Mouse (Mus musculus) MEL (cell line): Measurements from ENCODE around the gene Zic4.

ENCODE experiments used
- CTCF ChIP-seq, 3 experiments: IDR thresholded peaks in 2 of 3; conservative IDR thresholded peaks in 1 of 3; 2 replicates each; pipeline ENCODE4 v1.5.1; 2011 to 2012; ENCODE audit warnings: low read length in 3 of 3, low read depth in 2 of 3, mild to moderate bottlenecking in 2 of 3, improper control_type of control experiment in 1 of 3, inconsistent platforms in 1 of 3, mixed read lengths in 1 of 3, moderate library complexity in 1 of 3; ENCODE audit not compliant: control insufficient read depth in 1 of 3, insufficient read depth in 1 of 3, poor library complexity in 1 of 3, severe bottlenecking in 1 of 3
- EP300 ChIP-seq, 2 experiments: IDR thresholded peaks; 2 replicates each; pipeline ENCODE4 v1.6.1; 2011; ENCODE audit warnings: improper control_type of control experiment in 2 of 2, low read length in 2 of 2, low read depth in 1 of 2, mild to moderate bottlenecking in 1 of 2
- TAL1 ChIP-seq: IDR thresholded peaks from 2 replicates; pipeline ENCODE4 v1.6.1; 2012; ENCODE audit warnings: mild to moderate bottlenecking, inconsistent platforms, low read length, moderate library complexity, mixed read lengths

DNA sequence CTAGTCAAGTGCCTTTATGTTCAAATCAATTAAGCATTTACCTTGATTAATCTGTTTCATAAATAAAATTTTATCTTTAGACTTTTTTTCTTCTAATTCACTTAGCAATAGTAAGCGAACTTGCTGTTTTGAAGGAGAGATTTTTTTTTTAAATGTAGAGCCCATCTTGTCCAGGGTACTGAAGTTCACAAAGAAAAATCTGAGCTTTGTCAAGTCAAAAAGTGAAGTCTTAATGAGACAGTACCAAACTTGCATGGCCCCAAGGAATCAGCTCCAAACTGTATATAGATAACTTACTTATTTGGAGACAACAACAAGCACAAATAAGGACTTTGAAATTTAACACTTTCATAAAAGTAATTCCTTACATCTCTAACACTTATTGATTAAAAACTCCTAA, 13.5 kb upstream of the Zic4 start:
- no peak for TF ChIP-seq CTCF (IDR thresholded peaks at IDR 0.05 in 2 of 3, conservative IDR thresholded peaks at IDR 0.05 in 1 of 3; ENCODE audit: control insufficient read depth in 1 of 3, insufficient read depth in 1 of 3, low read depth in 2 of 3, low read length in 3 of 3, poor library complexity in 1 of 3, severe bottlenecking in 1 of 3)
- no peak for TF ChIP-seq EP300 (IDR thresholded peaks at IDR 0.05; ENCODE audit: low read depth in 1 of 2, low read length in 2 of 2)
- no peak for TF ChIP-seq TAL1
